Mouse (Mus musculus) frontal cortex, postnatal 25 days (tissue): ENCODE results near the gene Mboat2.

Experiments
- DNase-seq, 2 experiments: peaks; one replicate each; pipeline ENCODE4 v3.0.0; 2022; ENCODE audit warnings: low spot score in 2 of 2

Gene Mboat2

DNA sequence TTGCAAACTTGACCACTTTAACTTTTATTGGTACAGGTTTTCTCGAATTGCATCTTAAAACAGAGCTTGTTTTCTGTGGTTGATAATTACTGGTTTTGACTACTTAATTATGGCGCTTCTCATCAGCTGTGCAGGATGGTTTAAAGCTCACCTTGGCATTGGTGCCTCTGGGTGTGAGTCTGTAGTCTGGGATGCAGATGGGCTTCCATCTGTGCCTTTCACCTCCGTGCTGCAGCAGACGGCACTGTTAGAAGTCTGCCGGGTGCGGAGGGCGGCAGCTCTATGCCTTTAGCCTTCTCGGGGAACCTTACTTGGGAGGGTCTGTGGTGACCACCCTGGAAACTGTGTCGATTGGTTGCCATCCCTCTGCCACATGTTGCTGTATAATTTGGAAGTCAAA is 29.8 kb downstream of the Mboat2 start:
- DNase-seq: no peak

DNA sequence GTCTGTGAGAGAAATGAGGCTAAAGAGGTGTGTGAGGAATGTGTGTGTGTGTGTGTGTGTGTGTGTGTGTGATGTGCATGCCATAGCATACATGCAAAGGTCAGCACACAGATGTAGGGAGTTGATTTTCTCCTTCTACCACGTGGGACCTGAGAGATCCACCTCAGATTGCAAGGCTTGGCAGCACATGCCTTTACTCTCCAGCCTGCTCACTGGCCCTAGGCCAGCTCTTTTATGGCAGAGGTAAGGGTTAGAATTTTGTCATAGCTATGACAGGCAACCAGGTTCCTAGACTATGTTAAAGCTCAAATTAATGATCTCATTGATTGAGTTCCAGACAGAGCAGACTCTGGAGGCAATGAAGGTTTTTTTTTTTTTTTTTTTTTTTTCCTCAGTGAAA is 33.1 kb downstream of the Mboat2 start:
- DNase-seq: no peak

DNA sequence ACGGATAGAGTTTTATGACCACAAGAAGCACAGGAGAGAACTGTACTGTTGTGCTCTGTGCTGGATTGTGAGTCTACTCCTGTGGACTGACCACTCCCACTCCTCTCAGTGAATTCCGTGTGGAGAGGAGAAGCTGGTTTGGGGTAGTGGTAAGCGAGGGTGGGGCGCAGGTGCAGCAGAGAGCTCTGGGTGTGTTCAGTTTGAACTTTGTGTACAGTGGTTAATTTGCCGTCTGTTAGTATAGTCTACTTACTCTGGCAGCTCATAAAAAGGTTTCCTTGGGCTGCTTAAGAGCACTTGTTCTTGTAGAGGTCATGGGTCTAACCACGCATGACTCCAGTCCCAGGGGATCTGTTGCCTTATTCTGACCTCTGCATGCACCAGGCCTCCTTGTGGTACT is 36.0 kb downstream of the Mboat2 start:
- no peak for DNase-seq

DNA sequence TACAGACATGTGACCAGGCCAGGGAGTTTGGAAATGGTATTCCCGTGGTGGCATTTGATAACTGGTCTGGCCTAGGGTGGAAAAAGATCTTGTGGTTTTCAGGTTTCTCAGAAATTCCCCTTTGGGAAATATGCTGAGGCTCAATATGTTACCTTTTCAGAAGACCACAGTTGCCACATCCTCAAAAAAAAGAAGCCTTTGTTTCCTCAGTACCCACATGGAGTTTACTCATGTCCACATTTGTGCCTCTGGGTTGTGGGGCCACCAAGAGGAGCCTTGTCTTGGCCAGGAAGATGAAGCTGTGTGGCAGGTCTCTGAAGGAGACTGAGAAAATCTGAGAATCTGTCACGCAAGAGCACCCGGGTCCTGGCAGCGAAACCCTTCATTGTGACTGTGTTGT is 38.0 kb downstream of the Mboat2 start:
- DNase-seq: no peak

DNA sequence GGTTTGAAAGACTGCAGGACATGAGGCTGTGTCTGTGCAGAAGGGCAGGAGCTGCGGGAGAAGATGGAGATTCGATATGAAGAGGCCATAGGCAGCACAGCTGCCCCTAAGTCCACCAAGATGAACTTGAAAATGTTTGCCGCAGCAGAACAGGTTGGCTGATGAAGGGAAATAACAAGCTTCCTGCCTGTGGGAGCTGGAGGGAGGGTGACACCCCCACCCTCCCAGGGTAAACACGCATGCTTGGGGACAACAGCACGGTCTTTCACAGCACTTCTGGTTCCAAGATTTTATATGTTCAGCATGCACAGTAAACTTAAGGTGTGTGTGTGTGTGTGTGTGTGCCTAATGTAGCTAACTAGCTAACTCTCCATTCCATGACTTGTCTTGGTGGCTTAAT is 38.6 kb downstream of the Mboat2 start:
- no peak for DNase-seq

DNA sequence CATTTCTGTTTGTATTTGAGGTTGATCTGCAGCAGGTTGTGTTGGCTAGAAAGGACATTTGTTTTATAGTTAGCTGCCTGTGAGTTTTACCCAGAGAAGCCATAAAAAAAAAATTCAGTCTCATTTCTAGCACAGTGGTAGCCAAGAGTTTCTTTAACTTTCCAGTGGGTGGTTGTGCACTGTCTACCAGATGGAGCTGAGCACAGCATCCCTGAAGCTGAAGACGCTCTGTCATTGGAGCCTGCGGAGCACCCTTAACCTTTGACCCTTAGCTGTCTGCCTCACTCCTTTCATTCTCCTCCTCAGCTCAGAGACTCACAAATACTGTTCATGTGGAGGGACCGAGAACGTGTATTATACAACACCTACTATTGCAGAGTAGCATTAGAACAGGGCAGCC is 40.2 kb downstream of the Mboat2 start:
- DNase-seq: no peak

DNA sequence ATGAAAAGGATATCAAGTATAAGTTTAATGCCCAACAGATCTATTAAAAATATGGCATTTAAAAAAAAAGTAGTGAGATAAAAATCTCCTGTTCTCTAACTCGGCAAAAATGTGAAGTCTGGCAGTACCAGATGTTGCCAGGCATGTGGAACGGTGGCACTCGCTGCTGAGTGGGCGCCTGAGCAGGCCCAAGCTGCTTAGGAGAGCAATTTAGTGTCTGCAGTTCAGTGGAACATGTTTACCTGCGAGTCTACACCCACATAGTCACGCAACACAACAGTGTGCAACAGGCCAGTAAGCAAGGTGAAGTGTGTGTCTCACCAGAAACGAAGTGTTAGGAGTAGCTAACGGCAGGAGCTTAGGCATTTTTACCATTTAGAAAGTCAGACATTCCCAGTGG is 41.6 kb downstream of the Mboat2 start:
- peak in 1 of 2 experiments; percentile 33 for DNase-seq

DNA sequence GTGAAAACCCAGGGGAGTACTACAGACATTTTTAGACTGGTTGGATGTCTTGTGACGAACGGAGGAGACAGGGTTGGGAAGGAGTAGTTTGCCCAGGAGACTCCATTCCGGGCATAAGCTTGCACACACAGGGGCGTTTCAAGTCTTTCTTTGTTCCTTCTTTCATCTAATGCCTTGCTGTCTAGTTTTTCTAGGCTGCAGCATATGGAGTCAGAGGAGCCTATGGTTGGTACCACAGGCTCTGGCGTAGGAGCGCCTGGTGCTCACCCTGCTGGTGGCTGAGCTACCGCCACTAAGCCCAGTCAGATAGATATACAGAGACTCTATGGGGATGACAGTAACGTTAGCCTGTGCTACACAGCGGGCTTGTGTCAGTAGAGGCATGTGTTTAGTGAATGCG is 42.0 kb downstream of the Mboat2 start:
- DNase-seq: no peak

DNA sequence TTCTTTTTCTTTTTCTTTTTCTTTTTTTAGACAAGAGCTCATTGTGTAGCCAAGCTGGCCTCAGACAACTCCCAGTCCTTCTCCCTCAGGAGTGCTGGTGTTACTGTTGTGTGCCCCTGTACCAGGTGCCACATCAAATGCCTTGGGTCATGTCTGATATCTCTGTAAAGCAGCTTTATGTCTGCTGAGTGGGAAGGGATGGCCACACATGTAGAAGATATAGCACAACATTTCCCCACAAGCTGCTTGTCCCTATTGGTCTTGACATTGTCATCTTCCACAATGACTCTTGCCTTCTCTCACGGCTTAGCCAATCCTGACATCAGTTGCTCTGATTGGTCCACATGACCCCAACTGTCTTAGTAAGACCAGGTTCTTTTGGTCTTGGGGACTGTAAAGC is 45.2 kb downstream of the Mboat2 start:
- no peak for DNase-seq

DNA sequence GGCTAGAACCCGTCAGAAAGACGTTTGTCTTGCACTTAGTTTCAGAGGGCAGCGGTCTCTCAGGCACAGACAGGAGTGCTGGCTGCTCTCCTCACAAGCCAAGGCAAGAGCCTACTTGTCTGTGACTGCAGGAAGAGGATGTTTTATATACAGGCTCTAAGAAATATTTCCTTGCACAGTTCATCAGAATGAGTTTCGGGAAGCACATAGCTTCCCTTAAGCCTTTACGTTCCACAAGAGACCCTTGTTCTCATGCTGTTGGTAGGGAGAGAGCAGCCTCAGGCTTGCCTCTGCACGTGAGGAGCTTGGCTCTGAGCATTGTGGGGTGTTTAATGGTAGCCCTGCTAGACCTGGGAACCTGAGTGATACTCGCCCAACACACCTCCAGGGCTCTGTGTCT is 46.6 kb downstream of the Mboat2 start:
- DNase-seq: no peak

DNA sequence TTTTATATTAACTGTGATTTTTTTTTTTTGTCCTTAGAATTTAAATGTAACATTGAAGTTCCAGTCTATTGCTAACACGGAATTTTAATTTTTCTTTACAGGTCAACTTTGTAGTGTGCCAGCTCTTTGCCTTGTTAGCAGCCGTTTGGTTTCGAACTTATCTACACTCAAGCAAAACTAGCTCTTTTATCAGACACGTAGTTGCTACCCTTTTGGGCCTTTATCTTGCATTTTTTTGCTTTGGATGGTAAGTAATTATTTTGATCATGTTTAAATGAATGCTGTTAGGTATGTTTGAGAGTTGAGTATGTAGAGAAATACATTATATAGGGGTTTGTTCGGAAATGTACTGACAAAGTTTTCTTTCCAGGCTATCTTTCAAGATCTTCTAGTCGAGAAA is 47.4 kb downstream of the Mboat2 start:
- DNase-seq: no peak

DNA sequence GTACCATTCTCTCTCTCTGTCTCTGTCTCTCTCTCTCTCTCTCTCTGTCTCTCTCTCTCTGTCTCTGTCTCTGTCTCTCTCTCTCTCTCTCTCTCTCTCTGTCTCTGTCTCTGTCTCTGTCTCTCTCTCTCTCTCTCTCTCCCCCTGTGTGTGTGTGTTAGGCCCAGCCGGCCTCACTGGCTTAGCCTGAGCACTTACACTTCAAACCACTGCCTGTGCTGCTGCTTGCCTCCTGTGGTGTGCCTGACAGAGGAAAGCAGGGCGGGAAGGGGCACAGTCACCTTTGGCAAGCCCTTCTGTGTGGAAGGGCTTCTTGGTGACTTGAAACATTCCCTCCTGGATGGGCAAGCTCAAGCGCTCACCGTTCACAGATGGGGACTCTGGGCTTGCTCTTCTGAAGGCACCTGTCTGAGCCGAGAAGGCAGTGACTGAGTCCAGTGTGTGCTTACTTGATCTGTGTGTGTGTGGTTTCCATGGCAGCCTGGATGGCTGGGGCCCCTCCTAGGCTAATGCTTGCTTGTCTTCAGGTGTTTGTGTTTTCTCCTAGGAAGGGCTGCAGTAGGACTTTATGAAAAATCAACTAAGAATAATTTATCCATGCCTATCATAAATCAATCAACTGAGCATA is 48.2 kb downstream of the Mboat2 start:
- no peak for DNase-seq

DNA sequence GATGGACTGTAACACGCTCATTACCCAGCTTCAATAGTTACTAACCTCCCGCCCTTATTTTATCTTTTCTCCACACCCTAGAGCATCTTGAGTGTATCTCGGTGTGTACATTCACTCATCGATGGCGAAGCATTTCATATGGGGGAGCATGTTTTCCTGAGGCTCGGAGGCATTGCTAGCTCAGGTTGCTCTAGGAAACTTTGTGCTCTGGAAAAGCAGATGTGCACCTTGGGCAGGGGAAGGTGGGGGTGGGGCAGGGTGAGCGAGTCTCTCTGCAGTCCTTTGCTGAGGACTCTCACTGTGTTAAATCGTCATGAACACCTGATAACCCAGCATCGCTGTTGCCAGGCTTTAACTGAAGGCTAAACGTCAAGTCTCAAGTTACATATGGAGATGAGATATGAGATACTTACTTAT is 48.9 kb downstream of the Mboat2 start:
- DNase-seq: no peak

DNA sequence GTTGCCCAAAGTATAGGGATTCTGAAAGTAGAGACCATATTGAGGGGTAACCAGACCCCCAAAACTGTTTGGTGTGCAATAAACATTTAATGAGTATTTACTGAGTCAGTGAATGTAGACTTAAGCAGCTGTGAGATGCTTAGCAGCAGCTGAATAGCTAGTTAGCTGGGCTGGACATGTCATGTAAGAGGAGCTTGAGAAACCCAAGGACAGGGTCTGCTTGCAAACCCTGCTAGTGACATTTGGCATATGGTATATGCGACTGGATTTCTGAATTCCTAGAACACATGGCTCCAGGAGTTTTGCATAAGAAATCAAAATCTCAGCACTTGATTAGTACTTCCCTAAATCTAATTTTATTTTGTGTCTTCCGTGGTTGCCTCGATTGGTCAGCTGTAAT is 52.6 kb downstream of the Mboat2 start:
- no peak for DNase-seq

DNA sequence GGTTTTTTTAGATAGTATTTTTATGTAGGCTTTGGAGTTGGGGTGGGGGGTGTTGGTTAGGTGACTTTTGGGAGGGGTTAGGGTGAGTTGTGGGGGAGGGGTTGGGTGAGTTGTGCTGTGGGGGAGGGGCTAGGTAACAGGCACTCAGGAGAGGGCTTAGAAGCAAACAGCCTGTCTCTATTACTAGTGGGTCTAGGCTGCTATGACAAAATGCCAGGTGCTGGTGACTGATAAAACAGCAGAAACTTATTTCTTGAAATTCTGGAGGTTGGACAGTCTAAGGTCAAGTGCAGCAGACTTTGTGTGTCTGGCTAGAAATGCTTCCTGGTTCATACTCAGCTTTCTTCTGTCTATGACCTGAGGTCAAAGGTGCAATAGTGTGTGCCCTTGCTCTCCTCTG is 56.1 kb downstream of the Mboat2 start:
- DNase-seq: no peak

DNA sequence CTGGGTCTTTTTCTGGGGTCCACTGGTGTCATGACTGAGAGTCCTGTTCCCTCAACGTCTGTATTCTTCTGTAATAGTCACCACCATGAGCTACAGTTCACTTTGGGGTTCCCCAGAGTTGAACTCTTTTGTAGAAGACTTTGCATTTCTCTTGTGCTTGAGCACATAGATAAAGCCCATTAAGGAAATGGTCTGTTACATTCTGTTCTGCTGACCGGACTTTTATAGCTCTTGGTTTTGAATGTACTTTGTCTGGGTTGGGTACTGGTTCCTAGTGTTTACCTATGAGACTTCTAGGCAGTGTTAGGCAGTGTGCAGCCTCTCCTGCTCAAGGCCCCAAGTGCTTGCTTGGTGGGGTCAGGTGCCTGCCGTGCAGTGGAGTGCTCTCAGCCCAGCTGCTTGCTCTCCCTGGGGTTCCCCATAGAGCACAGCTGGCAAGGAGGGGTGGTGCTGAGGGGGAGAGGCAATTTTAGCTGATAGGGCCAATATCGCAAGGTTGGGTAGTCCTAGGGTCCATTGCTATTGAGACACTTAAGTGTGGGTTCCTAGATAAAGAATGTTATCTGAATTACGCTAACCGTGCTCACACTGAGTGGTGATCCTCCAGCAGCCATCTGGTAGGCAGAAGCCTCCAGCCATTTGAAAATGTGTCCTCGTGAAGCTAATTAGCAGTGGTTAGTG is 58.8 kb downstream of the Mboat2 start:
- no peak for DNase-seq

DNA sequence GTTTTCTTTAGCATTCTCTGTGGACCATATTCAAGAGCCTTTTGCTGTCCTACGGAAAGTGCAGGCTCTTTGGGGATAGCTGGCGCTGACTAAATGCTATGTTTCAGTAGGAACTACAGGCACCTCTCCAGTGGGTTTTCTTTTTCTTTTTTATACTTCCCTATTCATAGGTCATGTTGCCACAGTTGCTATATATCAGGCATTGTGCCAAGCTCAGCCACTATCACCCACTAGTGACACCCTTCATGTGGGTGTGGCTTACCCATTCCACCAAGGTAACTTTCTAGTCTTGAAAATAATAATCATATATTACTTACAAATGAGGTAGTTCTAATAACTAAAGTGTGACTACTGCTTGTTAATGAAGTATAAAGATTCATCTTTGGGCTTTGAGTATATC is 59.5 kb downstream of the Mboat2 start:
- no peak for DNase-seq

DNA sequence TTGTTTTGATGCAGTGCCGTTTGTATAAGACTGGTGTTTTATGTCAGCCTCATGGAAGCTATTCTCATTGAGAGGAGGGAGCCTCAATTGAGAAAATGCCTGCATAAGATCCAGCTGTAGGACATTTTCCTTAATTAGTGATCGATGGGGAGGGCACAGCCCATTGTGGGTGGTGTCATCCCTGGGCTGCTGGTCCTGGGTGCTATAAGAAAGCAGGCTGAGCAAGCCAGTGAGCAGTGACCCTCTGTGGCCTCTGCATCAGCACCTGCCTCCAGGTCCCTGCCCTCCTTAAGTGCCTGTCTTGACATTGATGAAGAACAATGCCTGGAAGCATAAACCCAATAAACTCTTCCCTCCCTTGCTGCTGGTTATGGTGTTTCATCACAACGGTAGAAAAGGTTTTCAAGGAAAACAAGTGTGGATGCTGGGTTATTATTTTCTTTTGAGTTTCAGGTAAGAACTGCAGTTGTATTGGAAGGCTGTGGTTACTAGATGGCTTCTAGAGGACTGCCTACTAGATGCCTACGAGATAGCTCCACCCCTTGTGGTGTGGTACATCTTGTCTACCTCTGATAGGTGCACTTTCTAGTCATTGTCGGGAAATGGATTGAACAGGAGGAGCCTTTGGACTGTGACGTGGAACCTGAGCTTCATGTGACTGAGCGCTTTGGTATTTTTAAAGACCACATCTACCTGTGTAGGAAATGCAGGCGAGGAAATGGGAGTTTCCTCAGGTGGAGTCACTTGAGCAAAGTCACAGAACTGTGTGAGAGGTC is 60.2 kb downstream of the Mboat2 start:
- DNase-seq: no peak

DNA sequence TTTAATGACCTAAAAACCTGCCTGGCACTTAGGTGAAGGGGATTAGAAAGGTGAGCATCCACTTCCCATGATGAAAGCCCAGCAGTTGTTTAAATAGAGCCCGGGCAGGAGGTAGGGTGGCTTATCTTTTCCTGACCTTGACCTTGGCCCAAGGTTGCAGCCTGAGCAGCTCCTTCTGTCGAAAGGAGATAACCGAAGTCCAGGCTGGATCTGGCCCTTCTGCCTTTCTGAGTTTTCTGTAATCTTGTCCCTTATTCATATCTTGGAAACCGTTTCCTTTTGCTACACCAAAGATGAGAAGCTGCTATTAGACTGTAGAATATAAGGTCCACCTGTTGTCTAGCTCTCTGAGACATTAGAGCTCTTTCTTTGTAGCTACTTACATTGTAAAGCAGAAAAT is 61.9 kb downstream of the Mboat2 start:
- DNase-seq: no peak

DNA sequence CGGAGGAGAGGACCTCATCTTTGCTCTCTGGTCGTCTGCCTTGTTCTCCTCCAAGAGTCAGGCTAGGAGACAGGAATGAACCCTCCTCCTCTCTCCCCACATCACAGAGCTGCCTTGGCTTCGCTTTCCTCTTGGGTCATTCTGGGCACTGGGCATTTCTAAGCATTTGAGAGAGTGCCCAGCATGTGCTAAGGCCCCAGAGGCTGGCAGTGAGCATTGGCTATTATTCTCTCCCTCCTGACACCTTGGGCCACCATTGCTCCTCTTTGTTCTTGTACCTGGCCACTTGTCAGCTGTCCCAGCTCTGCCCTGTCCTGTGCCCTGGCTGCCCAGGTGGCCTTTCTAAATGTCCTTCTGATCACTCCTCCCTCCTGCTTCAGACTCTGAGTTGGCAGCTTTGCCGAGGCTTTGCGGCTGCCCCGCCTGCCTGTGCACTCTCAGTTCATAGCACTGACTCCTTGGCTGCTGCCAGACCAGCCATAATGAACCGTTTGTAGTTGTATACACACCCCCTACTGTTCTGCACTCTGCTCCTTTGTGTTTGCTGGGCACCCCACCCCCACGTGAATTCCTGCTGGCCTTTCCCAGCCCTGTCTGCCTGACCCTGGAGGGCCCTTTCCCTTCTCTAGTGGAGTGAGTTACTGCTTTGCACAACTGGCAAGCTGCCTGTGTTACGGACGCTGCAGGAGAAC is 63.2 kb downstream of the Mboat2 start:
- DNase-seq: no peak

DNA sequence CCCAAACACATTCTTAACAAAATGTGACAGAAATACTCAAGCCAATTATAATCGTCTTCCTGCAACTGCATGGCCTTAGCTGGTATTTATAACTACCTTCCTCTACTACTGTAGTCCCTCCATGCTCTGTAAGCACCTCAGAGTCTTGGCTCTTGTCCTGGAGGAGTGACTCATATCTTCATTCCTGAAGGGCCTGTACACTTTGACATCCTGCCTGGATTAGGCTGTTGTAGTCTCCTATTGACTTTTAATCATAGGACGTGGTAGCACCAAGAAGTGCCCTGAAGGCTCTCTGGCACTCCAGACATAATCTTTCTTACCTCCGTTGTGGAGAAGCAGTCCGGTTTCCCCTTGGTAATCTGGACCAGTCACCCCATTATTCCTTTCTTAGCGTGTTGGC is 64.7 kb downstream of the Mboat2 start:
- DNase-seq: no peak

DNA sequence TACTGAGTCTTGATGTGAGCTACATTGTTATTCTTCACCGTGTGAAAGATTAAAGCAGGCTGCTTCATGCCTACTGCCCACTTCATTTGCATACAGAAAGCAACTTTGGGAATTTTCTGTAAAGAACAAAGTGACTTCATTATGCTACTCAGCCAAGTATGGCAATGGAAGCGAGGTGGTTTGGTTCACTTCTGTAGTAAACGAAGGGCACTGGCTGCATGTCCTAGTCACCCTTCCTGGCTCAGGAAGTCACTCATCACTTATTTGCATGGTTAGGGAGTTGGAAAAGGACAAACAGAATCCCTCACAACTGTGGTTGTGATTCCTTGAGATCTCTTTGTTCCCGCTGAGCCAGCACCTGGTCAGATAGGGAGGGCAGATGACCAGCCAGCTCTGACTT is 66.7 kb downstream of the Mboat2 start:
- no peak for DNase-seq

DNA sequence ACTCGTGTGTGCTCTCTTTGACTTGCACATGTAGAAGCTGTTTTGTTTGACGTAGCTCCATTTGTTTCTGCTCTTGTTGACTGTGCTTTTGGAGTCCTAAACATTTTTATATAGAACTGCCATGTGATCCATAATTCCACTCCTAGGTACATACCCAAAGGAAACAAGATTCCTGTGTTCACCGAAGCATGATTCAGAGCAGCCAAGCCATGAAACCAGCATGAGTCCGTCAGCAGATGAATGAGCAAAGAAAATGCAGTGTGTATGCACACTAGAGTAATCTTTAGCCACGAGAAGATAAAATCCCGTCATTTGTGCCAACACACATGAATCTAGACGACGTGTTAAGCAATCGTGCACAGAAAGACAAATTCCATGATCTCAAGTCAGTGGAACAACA is 67.5 kb downstream of the Mboat2 start:
- no peak for DNase-seq
